Mouse (Mus musculus): ENCODE measurements at regions not wholly inside any gene's neighbourhood (a gene's known extent, or its start where the extent isn't known, plus 50 kb on each side); places are given as distances from the start of the nearest gene placed in this dataset.

DNA sequence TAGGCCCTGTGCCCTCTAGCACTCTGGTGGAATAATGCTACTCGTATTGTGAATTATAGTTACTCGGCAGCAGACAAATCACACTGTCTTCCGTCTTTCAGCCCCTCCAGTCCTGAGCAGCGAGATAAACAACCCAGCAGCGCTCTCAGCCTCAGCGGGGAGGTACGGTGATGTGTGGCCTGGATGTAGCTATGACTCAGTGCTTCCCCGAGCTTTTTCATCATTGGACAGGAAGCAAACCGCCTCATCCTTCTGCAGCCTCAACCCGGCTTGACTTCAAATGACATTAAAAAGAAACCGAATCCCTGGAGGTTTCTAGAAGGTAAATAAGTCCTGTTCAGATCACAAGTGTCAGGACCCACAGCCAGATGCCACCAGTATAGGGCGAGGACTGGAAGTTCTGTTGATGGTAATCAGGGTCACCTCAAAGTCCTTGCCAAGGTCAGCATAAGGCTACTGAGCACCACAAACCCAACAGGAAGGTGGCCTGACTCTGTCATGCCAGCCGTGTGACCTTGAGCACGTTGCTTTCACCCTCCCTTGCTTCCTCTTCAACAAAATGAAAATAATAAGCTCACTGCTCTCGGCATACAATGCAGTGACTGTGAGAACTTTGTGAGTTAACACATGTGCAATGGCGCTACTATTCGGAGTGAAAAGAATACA, 199.0 kb upstream of the Hes1 start:
- DNase-seq (ENCODE audit: low read depth) = no peak

DNA sequence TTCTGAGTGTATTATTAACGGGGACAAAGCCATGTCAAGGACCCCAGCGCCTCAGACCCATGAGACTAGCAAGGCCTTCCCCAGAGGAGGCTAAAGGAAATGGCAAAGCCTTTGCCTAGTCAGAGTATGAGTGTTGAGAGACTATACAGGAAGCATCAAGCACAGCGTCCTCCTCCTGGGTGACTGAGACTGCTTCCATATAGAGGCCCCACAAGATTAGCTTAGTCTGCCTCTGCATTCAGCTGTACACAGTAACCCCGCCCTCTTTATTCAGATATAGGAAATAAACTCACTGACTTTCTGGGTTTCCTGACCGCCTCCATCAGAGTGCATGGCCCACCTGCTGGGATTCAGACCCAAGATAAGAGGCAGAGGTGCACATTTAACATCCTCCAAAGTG, 192.8 kb upstream of the Hes1 start:
- no peak for DNase-seq (ENCODE audit: low read depth)

DNA sequence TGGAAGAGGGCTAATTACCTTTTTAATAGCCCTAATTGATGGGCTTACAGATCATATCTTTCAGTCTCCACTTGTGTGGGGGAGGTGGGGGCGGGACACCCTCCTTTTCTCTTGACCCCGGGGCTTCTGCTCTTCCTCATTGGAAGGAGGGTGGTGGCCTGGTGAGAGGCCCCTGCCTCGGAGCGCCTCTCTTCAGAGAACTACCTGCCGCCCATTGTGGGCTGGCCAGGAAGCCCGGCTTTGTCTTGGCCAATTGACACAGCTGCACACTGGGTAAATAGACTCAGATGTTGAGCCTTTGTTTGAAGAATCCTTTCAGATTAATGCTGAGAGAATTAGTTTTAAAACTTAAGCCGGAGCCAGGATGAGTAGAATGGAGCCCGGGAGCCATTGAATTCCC, 188.0 kb upstream of the Hes1 start:
- no peak for DNase-seq (ENCODE audit: low read depth)

DNA sequence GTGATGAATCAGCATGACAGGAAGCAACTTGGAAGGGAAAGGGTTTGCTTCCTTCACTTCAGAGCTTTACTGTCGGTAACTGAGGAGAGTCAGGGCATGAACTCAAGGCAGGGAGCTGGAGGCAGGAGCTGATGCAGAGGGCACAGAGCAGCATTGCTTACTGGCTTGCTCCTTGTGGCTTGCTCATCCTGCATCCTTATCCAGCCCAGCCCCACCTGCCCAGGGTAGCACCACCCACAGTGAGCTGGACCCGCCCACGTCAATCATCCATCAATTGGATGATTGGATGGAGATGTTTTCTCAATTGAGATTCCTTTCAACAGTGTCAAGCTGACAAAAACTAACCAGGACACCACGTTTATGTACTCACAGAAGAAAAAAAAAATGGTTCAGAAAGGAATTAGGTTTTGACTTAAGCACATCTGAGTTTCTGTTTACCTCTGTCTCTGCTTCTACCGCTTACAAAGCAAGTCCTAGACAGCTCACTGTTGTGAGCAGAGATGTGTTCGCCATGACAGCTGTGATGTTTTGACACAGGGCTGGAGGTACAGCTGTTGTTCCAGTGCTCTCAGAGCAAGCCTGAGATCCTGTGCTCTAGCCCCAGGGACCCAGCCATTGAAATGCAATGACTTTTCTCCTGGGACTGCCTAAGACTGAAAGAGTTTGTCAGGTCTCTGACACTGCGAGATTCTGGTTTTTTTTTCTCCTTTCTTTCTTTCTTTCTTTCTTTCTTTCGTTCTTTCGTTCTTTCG, 186.6 kb upstream of the Hes1 start:
- DNase-seq (ENCODE audit: low read depth) = no peak

DNA sequence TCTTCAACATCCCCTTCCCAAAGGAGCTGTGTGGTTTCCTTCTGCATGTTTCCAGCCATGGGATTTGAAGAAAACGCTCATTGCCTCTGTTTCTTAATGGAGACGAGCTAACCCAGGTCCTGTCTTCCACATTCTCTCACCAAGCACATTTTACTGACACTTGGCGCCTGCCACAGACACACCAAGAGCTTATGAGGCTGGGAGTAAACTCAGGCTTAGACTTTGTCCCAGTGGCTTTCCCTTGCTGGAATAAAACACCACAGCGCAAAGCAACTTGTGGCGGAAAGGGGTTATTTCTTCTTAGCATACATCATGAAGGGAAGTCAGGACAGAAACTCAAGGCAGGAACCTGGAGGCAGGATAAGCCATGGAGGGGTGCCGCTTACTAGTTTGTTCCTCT, 184.5 kb upstream of the Hes1 start:
- no peak for DNase-seq (ENCODE audit: low read depth)

DNA sequence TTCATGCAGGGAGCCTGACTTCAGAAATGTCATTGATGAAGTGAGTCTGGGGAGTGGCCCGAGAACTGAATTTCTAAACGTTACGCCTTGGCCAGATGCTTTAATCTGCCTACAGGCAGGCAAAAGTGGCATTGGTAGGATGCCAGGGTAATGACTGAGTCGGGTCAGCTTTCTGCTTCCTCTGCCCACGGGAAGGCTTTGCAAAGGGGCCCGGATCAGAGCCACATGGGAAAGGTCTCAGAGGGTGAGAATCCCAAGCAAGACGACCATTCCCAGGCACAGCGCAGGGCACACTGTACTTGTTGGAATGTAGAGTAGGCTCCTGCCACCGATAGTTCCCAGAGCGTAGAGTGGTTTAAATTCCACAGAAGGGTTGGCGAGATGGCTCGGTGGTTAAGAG, 182.7 kb upstream of the Hes1 start:
- DNase-seq (ENCODE audit: low read depth) = no peak

DNA sequence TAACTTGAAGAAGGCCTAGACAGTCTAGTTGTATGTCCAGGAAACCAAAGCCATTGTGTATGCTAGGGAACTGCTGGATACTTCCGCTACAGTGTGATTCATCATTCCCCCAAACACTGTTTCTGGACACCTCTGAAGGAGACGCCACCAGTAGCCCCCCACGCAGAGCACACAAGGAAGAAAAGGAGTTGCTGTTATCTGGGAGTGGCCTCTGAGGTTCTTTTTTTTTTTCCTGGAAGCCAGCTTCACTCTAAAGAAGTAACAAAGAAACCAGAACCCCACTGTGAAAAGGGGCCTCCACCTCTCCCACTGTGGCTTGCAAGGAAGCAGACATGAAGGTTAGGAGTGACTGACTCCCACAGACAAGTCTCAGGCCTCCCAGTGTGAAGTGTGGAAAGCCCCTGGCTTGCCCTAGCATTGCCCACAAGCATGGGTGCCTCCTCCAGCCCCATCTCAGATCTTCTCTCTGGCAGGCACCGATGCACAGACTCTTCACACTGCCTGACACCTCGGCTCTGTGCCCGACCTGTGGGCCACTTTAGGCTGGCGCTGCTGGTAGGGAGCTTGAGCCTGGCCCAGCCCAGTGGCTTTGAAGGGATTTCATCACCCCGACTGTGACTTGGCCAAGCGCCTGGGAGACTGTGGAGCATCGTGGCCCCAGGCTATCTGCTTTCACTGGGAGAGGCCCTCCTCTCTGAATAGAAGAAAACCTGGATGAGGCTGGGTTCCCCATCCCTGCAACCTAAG, 181.8 kb upstream of the Hes1 start:
- DNase-seq (ENCODE audit: low read depth) = no peak

DNA sequence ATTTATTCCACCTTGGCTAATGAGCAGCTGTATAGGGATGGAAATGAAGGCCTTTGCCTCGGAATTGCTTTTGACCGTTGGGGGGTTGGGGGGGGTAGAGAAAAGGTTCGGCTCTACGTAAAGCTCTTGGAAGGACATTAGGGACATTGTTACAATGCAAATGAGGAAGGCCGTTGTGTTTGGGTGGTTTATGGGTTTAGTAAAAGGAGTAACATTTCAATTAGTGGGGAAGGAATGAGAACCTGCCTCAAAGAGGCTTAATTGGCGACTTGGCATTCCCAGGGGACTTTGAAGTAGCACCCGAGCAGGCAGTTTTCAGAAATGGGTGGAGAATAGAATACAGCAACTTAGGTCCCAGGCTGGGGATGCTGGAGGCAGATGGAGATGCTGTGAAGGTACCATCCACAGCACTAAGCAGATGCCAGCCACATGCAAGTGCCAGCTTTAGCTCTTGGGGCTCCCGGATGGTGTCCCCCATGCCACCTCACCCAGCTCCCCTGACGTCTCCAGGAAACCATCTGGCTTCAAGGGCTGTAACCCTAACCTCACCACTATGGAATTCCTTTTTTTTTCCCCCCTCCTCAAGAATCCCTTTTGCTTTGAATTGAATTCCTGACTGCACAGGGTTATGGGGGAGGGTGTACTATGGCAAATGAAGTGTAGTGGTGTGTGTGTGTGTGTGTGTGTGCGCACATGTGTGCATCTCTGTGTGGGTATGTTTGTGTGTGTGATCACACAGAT, 180.8 kb upstream of the Hes1 start:
- DNase-seq (ENCODE audit: low read depth) = no peak

DNA sequence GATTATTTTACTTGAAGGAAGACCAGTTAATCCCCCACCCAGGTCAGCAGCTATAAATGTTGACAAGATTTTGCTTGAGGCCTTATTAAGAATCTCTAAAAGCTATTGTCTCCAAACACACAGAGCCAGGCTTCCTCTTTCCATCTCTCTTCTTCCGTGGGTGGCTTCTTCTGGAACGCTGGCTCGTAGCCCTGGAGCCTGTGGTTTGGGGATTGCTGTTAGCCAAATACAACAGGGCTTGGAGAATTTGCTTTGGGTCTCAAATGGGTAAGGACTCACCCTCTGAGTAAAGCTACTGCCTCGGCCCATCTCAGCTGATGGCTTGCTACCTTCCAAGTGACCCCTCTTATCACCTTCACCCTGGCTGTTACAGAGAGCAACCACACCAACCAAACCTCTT, 179.3 kb upstream of the Hes1 start:
- no peak for DNase-seq (ENCODE audit: low read depth)

DNA sequence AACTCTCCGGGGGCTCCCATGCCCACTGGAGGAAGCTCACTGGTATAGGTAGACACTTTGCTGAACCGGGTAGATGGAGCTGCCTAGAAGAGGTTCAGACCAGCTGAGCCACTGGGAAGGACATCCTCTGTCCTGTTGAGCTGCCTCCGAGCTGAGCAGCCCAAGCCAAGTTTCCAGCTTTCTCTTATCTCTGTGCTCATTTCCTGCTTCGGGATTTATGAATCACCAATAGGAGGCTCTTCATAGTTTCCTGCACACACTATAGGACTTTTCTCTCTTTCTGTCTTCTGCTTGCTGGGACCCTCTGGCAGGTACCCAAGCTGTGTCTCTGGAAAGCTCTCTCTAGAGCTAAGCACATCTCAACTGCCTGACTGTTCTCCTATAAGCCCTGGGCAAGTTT, 177.4 kb upstream of the Hes1 start:
- DNase-seq (ENCODE audit: low read depth) = no peak

DNA sequence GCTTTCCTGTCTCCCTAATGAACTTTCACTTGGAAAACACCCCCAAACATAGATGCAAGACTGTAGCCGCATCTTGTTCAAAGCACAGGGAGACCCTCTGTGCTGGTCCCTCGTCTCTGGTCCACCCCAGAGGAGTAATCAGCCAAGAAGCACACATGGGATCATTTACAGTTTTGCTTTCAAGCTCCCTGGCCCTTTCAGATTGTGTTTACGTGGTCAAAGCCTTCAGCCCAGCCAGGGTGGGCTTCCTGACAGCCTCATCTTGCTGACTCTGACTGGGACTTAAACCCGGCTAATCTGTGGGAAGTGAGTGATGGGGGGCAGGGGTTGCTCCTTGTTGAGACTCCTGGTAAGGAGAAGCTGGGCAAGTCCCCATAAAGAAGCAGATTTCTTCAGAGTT, 174.8 kb upstream of the Hes1 start:
- no peak for DNase-seq (ENCODE audit: low read depth)

DNA sequence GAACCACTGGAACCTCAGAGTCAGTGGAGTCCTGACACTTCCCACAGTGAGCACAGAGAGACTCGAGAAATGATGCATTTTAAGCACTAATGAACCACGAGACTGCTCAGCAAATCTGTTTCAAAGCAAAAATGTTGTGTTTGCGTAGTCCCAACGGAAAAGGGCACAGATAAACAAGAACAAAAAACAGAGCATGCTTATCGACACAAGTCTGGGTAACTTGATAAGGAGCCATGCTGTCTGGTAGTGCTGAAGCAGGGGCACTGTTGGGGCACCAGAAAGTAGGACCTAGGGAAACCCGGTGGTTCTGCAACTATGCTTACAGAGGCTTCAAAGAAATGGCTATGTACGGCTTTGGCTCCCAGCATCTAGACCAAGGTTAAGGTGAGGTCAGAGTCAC, 172.7 kb upstream of the Hes1 start:
- DNase-seq (ENCODE audit: low read depth) = no peak

DNA sequence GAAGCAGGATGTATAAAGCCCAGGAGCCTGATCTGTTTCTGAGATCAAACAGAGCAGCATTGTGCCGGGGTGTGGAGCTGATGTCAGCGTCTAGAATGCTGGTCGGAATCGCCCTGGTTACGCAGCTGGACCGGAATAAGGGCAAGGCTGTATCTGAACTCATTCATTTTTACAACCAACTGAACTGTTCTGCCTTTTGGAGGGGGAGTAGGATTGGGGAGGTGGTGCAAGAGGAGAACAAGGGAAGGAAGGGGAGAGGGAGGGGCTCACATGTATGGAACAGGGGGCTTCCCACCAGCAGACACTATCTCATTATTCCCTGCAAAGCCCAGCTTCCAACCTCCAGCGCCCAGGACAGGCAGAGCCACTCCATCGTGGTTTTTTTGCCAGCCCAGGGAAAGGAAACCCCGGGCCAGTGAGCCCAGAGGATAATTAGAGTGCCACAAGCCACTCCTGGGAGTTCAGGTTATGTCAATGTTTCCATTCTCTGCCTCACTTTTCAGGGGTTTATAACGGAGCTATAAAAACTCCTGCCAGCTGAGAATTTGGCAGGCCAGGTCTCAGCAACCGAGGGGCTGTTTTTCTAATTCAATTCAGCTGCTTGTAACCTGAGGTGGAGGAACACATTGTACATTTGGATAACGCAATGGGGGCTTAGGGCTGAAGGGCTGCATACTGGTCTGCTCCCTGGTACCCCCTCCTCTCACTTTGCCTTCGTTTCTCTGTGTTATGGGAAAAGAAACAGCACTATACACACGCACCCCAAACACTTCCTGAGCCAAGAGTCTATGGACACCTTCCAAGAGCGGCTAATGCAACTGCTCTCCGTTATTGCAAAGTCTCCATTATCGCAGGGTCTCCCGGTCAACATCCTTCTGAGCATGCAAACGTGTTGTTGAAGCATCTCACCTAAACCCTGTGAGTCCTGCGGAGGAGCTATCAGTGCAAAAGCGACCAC, 170.0 kb upstream of the Hes1 start:
- DNase-seq (ENCODE audit: low read depth) = no peak

DNA sequence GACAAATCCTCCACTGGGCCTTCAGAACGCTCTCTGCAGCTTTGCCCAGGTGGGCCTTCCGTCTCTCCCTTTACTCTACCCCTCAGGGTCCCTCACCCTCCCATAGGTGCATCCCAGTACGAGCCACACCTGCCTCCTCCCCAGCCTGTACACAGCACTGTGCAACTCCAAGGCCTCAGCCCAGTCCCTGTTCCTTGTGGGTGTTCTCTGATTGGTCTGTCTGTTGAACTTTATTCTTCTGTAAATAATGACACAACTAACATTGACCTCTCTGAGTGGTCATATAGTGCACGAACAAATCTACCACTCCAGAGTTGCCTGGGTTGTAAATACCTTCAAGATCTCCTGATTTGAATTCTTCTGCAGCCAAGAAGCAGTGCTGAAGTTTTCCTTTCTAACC, 167.8 kb upstream of the Hes1 start:
- DNase-seq (ENCODE audit: low read depth) = no peak

DNA sequence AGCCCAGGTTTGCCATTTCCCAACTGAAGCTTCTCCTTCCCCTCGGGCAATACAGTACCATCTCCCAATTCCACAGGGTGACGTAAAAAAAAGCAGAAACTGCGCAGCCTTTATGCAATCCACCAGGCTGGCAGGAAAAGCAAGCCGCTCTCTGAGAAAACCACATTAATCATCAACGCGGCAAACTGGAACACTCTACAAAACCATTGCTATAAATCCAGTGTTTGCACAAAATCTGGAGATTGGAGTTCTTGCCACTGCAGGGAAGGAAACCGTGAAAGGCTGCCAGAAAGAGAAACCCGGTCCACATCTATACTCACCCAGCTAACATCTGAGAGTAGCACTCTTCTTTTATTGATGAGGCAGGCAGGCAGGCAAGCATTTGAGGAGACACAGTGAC, 160.7 kb upstream of the Hes1 start:
- no peak for DNase-seq (ENCODE audit: low read depth)

DNA sequence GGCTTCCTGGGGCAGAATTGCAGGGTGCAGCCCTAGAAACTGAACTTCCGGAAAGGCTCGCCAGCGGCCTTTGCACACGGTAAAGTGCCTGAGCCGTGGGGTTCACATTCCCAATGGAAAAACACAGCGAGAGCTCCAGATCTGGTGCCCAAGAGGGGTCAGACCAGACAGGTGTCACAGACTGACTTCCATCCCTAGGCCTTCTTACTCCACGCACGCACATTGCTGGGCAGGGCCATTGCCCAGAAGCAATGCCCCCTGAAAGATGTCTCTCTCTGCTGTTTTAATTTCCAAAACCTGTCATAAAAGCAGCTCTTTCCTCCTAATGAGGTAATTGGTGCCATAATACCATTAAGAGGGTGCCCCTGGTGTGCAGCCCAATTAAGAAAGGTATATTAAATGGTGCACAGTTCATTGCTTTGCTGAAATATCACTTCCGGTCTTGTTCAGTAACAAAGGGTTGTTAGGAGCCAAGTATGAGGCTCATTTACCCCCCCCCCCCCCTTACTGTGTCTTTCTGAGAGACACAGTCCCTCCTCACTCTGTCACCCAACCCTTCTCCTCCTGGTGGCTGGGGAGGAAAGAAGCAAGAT, 159.9 kb upstream of the Hes1 start:
- no peak for DNase-seq (ENCODE audit: low read depth)

DNA sequence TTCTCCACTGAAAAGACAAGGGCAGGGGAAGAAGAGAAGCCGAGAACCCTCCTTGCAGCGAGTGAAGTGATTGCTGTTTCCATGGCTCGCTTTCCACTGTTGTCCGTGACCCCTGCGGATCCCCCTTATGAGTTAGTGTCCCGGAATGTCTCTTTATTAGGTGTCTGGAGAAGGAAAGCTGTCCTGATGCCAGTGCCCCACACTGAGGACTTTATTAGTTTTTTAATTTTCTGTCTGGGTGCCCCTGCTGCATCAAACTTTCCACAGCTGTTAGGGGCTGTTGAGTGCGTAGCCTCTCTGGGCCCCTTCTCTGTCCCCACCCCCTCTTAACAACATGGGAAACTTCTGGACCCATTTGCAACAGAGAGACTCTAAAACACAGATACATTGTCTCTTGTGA, 156.9 kb upstream of the Hes1 start:
- DNase-seq (ENCODE audit: low read depth) = no peak

DNA sequence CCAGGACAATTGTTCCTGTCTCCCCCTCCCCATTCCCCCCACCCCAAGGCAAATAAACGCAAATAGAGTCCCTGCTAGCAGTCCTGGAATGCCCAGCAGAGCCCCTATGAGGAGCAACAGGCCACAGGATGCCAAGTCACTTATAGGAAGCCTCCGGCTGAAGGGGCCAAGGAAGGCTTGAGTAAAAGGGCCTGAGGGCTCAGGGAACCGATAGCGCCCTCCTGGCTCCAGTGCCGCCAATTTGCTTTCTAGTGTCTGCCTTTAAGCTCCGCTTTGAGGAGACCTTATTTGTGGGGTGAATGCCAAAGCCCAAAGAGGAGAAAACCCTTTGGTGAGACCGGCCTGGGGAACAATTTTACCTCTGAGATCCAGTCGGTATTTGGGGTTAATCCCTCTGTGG, 156.2 kb upstream of the Hes1 start:
- DNase-seq (ENCODE audit: low read depth) = no peak

DNA sequence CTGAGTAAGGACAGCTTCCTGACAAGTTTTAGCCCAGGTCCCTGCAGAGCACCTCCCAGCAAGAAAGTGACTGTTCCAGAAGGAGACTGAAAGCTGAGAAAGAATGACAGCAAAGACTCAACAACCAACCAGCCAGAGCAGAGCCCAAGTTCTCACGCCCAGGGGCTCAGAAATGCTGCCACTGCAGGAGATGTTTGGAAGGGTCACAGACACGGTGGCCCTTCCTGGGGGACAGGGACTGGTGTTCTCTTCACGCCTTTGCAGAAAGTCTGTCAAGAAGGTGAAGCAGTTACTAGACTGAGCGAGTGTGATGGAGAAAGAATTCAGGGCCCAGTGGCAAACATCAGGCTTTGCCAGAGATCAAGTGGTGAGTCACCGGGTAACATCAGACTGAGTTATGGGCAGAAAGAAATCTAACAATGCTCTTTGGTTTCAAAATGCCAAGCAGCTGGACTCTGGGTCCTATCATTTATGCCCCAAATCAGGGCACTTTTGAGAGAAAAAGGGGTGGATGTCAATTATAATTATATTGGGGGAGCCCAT, 154.2 kb upstream of the Hes1 start:
- no peak for DNase-seq (ENCODE audit: low read depth)

DNA sequence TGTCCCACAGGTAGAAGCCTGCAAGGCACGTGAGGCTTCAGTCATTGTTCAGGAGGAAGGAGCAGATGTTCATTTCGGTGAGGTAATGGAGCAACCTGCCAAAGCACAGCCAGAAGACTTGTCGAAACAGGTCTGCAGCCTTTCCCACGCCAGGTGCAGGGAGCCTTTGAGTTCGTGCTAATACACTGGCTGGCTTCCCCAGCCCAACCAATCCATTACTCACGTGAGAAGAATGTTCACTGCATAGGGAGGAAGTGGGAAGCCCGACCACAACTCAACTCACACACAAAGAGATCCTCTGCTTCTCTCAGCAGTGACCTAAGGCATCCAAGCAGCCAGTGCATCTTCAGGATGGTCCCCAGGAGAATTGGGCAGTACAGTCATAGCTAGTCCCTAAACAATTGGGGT, 153.0 kb upstream of the Hes1 start:
- DNase-seq (ENCODE audit: low read depth) = peak; percentile 88

All from gonadal fat pad, adult 2 months (tissue).